Mouse (Mus musculus) heart, postnatal 25 days (tissue): ENCODE measurements around the gene Gm9817. TPM values are rescaled to one million over a fixed set of nuclear protein-coding genes. Genes with fewer than 3 reads are reported as not detected.

Source experiments
- DNase-seq: peaks from one replicate; pipeline ENCODE4 v3.0.0; 2022; ENCODE audit warnings: low spot score
- intact Hi-C: fragments of 180-260 bp; cut with DNase I; formaldehyde crosslinking; loops from one replicate; pipeline ENCODE4 v1.15.1; 2025
- total RNA-seq, 2 experiments: library from RNA; stranded (reverse); gene quantifications; 2 replicates each; pipeline ENCODE4 v1.2.3; 2021

The Gm9817 gene
- total RNA-seq, 2 experiments from 2014 or later = 0.17 to 0.18 TPM

- no peak for DNase-seq
- intact Hi-C loops = no loop called here
Observed at GRCm38 (mm10) chr13:45083696-45084095, 5.2 kb downstream of the Gm9817 start.

- intact Hi-C loops = no loop called here
Observed at GRCm38 (mm10) chr13:45088796-45089221, 10.3 kb downstream of the Gm9817 start.

GRCm38 (mm10) chr13:45089846-45090245 is 11.4 kb downstream of the Gm9817 start:
- DNase-seq = no peak
- intact Hi-C loops = no loop called here

More at GRCm38 (mm10) chr13:45088796-45089221, 10.3 kb downstream of the Gm9817 start:
- no peak for DNase-seq

GRCm38 (mm10) chr13:45092816-45093215 is 14.3 kb downstream of the Gm9817 start:
- intact Hi-C loops = no loop called here
- no peak for DNase-seq

GRCm38 (mm10) chr13:45095028-45095427 is 16.5 kb downstream of the Gm9817 start:
- DNase-seq = no peak
- intact Hi-C loops = no loop called here

- intact Hi-C loops = no loop called here
- no peak for DNase-seq
Observed at GRCm38 (mm10) chr13:45099582-45100229, 21.2 kb downstream of the Gm9817 start.

- intact Hi-C loops = no loop called here
- DNase-seq = no peak
Observed at GRCm38 (mm10) chr13:45106480-45106879, 28.0 kb downstream of the Gm9817 start.

- DNase-seq = peak; percentile 6
- intact Hi-C loops = no loop called here
Observed at GRCm38 (mm10) chr13:45108851-45109390, 30.4 kb downstream of the Gm9817 start.

- no peak for DNase-seq
- intact Hi-C loops = no loop called here
Observed at GRCm38 (mm10) chr13:45118375-45118774, 39.9 kb downstream of the Gm9817 start.

- intact Hi-C loops = no loop called here
- no peak for DNase-seq
Observed at GRCm38 (mm10) chr13:45118822-45119221, 40.3 kb downstream of the Gm9817 start.

Other genes with a start within 250 kb of the Gm9817 start
- 10 to 100 TPM; 84.2 to 88.3 TPM for gene Dtnbp1, start 76.5 kb upstream of the Gm9817 start, total RNA-seq